24 mouse cellular contexts compared by ENCODE assay signal in the genomic region with DNA sequence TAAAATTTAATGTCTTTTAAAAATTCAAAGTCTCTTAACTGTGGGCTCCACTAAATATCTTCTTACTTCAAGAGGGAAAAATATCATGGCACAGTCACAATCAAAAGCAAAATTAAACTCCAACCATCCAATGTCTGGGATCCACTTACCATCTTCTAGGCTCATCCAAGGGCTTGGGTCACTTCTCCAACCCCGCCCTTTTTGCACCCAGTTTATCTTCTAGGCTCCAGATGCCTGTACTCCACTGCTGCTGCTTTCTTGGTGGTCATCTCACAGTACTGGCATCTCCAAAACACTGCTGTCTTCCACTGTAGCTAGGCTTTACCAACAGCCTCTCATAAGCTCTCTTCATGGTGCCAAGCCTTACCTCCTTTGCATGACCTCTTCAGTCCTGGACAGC. TPM values are rescaled to one million over a fixed set of nuclear protein-coding genes. Genes with fewer than 3 reads are reported as not detected.
DNase-seq lines count a peak whose midpoint lies in the region; ATAC-seq and TF ChIP-seq lines count a peak whose summit lies in the region.
"Had no signal": no experiment of that assay in that cellular context is flagged by ENCODE, and none has a peak within 500 bp of the region (broad histone marks: within the 10 kb centered on the region; RNA-seq: fewer than 3 reads in every experiment).

No protein-coding gene starts in this region.

- H3K4me2 ChIP-seq in liver, embryonic 16.5 days (ENCODE audit: low read depth, low read length), result no peak overlapping the region
- H3K4me2 ChIP-seq in hindbrain, postnatal 0 days (ENCODE audit: low read depth, low read length), result no peak overlapping the region
- H3K4me2 ChIP-seq: embryonic facial prominence, embryonic 13.5 days; embryonic facial prominence, embryonic 15.5 days; forebrain, embryonic 12.5 days had no signal

- ATAC-seq in liver, embryonic 16.5 days (ENCODE audit: low read depth), result peak; percentile 59; the same call in 1 of the 2 replicates
- peak; percentile 79 for ATAC-seq in erythroblast, adult 5-6 weeks (replicated peaks; ENCODE audit: low FRiP score, poor library complexity, severe bottlenecking)
- peak; percentile 72 for ATAC-seq in erythroid progenitor cell, adult 5-6 weeks (replicated peaks; ENCODE audit: low FRiP score, poor library complexity, severe bottlenecking)
- ATAC-seq in hindbrain, postnatal 0 days, result no peak
- ATAC-seq: forebrain, embryonic 14.5 days; forebrain, embryonic 16.5 days had no signal

- H3K9ac ChIP-seq in liver, embryonic 16.5 days (ENCODE audit: low read depth, low read length), result no peak overlapping the region
- H3K9ac ChIP-seq in hindbrain, postnatal 0 days (replicated peaks; ENCODE audit: low read length), result no peak overlapping the region
- H3K9ac ChIP-seq: embryonic facial prominence, embryonic 13.5 days; embryonic facial prominence, embryonic 15.5 days; forebrain, embryonic 12.5 days had no signal

- no peak overlapping the region for H3K27ac ChIP-seq in liver, embryonic 16.5 days (ENCODE audit: low read length)
- H3K27ac ChIP-seq in hindbrain, postnatal 0 days, result no peak overlapping the region
- H3K27ac ChIP-seq: embryonic facial prominence, embryonic 13.5 days; embryonic facial prominence, embryonic 15.5 days; forebrain, embryonic 10.5 days; forebrain, embryonic 12.5 days had no signal

- H3K27me3 ChIP-seq in liver, embryonic 16.5 days (ENCODE audit: control insufficient read depth, insufficient read depth, low read depth, low read length), result no peaks in the 10 kb centered on the region
- no peaks in the 10 kb centered on the region for H3K27me3 ChIP-seq in hindbrain, postnatal 0 days (ENCODE audit: insufficient read depth, low read length)
- H3K27me3 ChIP-seq: embryonic facial prominence, embryonic 13.5 days; embryonic facial prominence, embryonic 15.5 days; forebrain, embryonic 12.5 days had no signal

- TF ChIP-seq CTCF in hindbrain, postnatal 0 days (IDR thresholded peaks at IDR 0.05; ENCODE audit: low read depth), result no peak

- H3K36me3 ChIP-seq in liver, embryonic 16.5 days (ENCODE audit: control insufficient read depth, insufficient read depth), result peaks cover 2% of the 10 kb centered on the region; the same call in 1 of the 2 replicates
- no peaks in the 10 kb centered on the region for H3K36me3 ChIP-seq in hindbrain, postnatal 0 days (ENCODE audit: insufficient read depth, low read length)
- H3K36me3 ChIP-seq: embryonic facial prominence, embryonic 13.5 days; embryonic facial prominence, embryonic 15.5 days; forebrain, embryonic 10.5 days; forebrain, embryonic 12.5 days had no signal

- no peaks in the 10 kb centered on the region for H3K9me3 ChIP-seq in liver, embryonic 16.5 days (replicated peaks; ENCODE audit: control insufficient read depth, low read length)
- H3K9me3 ChIP-seq in hindbrain, postnatal 0 days (ENCODE audit: low read length), result no peaks in the 10 kb centered on the region
- H3K9me3 ChIP-seq: embryonic facial prominence, embryonic 13.5 days; embryonic facial prominence, embryonic 15.5 days; forebrain, embryonic 10.5 days; forebrain, embryonic 12.5 days had no signal

- H3K4me3 ChIP-seq in liver, embryonic 16.5 days (ENCODE audit: low read depth, low read length), result no peak overlapping the region
- H3K4me3 ChIP-seq in hindbrain, postnatal 0 days (ENCODE audit: low read length), result no peak overlapping the region
- H3K4me3 ChIP-seq: embryonic facial prominence, embryonic 13.5 days; embryonic facial prominence, embryonic 15.5 days; forebrain, embryonic 10.5 days; forebrain, embryonic 12.5 days had no signal

- H3K4me1 ChIP-seq in liver, embryonic 16.5 days (ENCODE audit: control insufficient read depth, low read depth, low read length), result no peaks in the 10 kb centered on the region
- no peaks in the 10 kb centered on the region for H3K4me1 ChIP-seq in hindbrain, postnatal 0 days (ENCODE audit: insufficient read depth, low read length)
- H3K4me1 ChIP-seq: embryonic facial prominence, embryonic 13.5 days; embryonic facial prominence, embryonic 15.5 days; forebrain, embryonic 10.5 days; forebrain, embryonic 12.5 days had no signal

- no peak for DNase-seq in liver
- no peak for DNase-seq in hindbrain, postnatal 0 days (ENCODE audit: low spot score)
- DNase-seq: adrenal gland, adult 2 months; adrenal gland, postnatal 10 days; adrenal gland, postnatal 25 days; cerebellum, adult 11 months; cerebellum, adult 18-20 months; cerebellum, adult 8-10 months; cerebellum, adult 9-11 months; cerebellum, postnatal 14 days; cerebellum, postnatal 36 days; embryo, embryonic 11 days had no signal

- 74% methylated on average over 1 of the region's 1 CpGs for WGBS in liver, embryonic 16.5 days (ENCODE audit: insufficient replicate concordance)
- 92% methylated on average over 1 of the region's 1 CpGs for WGBS in hindbrain, postnatal 0 days

RNA-seq across cellular contexts. Expression of a gene that starts 25.0 kb away (rescaled TPM):
- 2.0 and 2.5 TPM in 2 replicates for polyA plus RNA-seq in liver, embryonic 16.5 days (2015; fragmentation: Nextera tagmentation; extraction: Ambion mirVana)
- total RNA-seq in erythroblast, adult 5-6 weeks (2015; ENCODE audit: low replicate concordance), result 8.6 and 10.0 TPM in 2 replicates
- 11.9 and 15.3 TPM in 2 replicates for total RNA-seq in erythroblast, adult 5-6 weeks (2017; ENCODE audit: low replicate concordance)
- total RNA-seq in erythroid progenitor cell, adult 5-6 weeks (2015; ENCODE audit: low replicate concordance), result 5.0 and 19.3 TPM in 2 replicates
- total RNA-seq in erythroid progenitor cell, adult 5-6 weeks (2017; ENCODE audit: low replicate concordance), result 12.3 and 35.9 TPM in 2 replicates
- 0.26 TPM in 1 of 2 replicates, not detected in the other for total RNA-seq in hindbrain, postnatal 0 days (2014; rRNA removed)
- polyA plus RNA-seq in hindbrain, postnatal 0 days (2015; fragmentation: Nextera tagmentation; extraction: Ambion mirVana), result 0.23 TPM in 2 replicates

RNA-seq across cellular contexts. Expression of a gene that starts 41.1 kb away (rescaled TPM):
- polyA plus RNA-seq in liver, embryonic 16.5 days (2015; fragmentation: Nextera tagmentation; extraction: Ambion mirVana), result 0.99 and 1.2 TPM in 2 replicates
- total RNA-seq in erythroblast, adult 5-6 weeks (2015; ENCODE audit: low replicate concordance), result 52.5 and 75.0 TPM in 2 replicates
- 22.6 and 27.2 TPM in 2 replicates for total RNA-seq in erythroblast, adult 5-6 weeks (2017; ENCODE audit: low replicate concordance)
- 21.3 and 75.9 TPM in 2 replicates for total RNA-seq in erythroid progenitor cell, adult 5-6 weeks (2015; ENCODE audit: low replicate concordance)
- total RNA-seq in erythroid progenitor cell, adult 5-6 weeks (2017; ENCODE audit: low replicate concordance), result 4.2 and 12.1 TPM in 2 replicates
- 0.21 TPM in 1 of 2 replicates, not detected in the other for total RNA-seq in hindbrain, postnatal 0 days (2014; rRNA removed)
- polyA plus RNA-seq in hindbrain, postnatal 0 days (2015; fragmentation: Nextera tagmentation; extraction: Ambion mirVana), result 0.06 and 0.08 TPM in 2 replicates
- total RNA-seq: MEL had no signal
- polyA plus RNA-seq: C2C12; embryonic facial prominence, embryonic 11.5 days; forebrain, embryonic 10.5 days; forebrain, embryonic 12.5 days; forebrain, embryonic 14.5 days; forebrain, embryonic 16.5 days had no signal
